Mouse (Mus musculus) neutrophil, adult 83 days (primary cell): Measurements from ENCODE around the gene Cuedc1. TPM values are rescaled to one million over a fixed set of nuclear protein-coding genes. Genes with fewer than 3 reads are reported as not detected.

Experiments used
- total RNA-seq, 2 experiments: library from RNA; stranded (reverse); gene quantifications; one replicate each; pipeline ENCODE4 v1.2.4; 2023

The Cuedc1 gene
- total RNA-seq: 1 to 10 TPM; 6.3 to 6.7 TPM

DNA sequence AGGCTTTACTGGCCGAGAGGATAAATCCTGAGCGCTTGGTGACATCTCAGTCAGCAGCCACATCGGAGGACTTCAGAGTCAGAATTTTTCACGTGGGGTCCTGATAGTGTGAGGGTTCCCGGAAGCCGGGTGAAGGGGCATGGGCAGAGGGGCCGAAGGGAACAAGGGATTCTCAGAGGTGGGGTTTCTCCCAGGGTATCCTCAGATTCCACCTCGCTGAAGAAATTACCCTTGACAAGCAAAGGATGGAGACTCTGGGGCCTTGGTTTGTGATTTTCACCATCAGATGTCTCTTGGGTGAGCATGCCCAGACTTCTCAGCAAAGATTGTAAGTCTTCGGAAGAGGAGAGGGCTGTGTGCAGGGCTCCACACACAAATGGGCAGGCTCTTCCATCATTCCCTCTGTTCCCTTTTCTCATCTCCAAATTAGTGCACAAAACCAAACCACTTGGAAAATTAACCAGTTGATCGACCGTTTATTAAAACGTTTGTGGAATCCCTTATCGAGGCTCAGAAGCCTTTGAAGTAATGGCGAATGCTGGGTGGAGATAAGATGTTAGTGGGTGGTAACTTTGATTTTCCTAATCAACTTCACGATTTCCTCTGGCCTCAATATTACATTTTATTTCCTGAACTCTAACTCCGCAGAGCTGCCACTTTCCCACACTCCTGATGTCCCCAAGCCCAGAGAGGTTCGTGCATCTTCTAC is at the start of gene Cuedc1:
Gene Cuedc1, plus strand, starts transcription at position 38 of the 709 bp plus-strand sequence.

GRCm38 (mm10) chr11:88067586-88068410 is 30.1 kb upstream of the Cuedc1 start, which contains the start of gene Vezf1:
Gene Vezf1 (plus strand): TSS chr11:88068279.

GRCm38 (mm10) chr11:88203712-88204532 is 106.1 kb downstream of the Cuedc1 start, which contains the start of gene Mrps23:
Gene Mrps23 (plus strand): TSS chr11:88204388.

Other genes with a start within 250 kb of the Cuedc1 start
- 1 to 10 TPM; 2.9 to 4.4 TPM for gene Mks1, start 244.8 kb upstream of the Cuedc1 start, total RNA-seq
- 10 to 100 TPM; 16.1 to 58.8 TPM for gene Epx, start 222.5 kb upstream of the Cuedc1 start, total RNA-seq
- not detected for gene Olfr462, start 205.8 kb upstream of the Cuedc1 start, total RNA-seq
- not detected for gene Olfr463, start 200.7 kb upstream of the Cuedc1 start, total RNA-seq
- not detected for gene Olfr464, start 177.1 kb upstream of the Cuedc1 start, total RNA-seq
- gene Dynll2, start 110.5 kb upstream of the Cuedc1 start, total RNA-seq: 10 to 100 TPM; 14.5 to 14.8 TPM
- gene Srsf1, start 50.7 kb upstream of the Cuedc1 start, total RNA-seq: 100 to 1,000 TPM; 176 to 214 TPM
- 10 to 100 TPM; 30.6 to 31.7 TPM for gene Vezf1, start 29.8 kb upstream of the Cuedc1 start, total RNA-seq
- 10 to 100 TPM; 45.0 to 51.7 TPM for gene Mrps23, start 106.3 kb downstream of the Cuedc1 start, total RNA-seq
- gene Ccdc182, start 196.0 kb downstream of the Cuedc1 start, total RNA-seq: not detected